Mouse (Mus musculus): ENCODE results near the gene Sinhcaf.

DNA sequence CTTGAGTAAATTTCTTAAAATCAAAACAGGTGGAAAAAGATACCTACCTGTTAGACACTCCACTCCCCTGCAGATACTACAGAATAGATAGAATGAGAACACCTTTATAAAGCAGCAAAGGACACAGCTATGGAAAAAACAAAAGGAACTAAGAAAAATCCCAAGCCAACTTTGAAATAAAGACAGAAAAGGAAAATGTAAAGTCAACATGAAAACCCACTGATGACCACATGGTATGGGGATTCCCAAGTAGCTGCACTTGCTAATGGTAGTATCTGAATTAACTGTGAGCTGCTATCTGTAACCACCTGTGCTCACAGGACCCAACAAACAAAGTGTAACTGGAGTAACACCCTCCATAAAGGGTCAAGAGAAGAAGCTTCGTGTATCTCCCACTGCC, 8.6 kb downstream of the Sinhcaf start:
- TF ChIP-seq CTCF (conservative IDR thresholded peaks at IDR 0.05; ENCODE audit: insufficient read depth, insufficient read length, low read depth, low read length) (no peak), POLR2A (IDR thresholded peaks at IDR 0.05; ENCODE audit: low read depth, low read length) (no peak)

Measured in kidney, adult 2 months (tissue).